Mouse (Mus musculus) thymus, postnatal 0 days (tissue): ENCODE measurements around the gene Tmprss11a. TPM values are rescaled to one million over a fixed set of nuclear protein-coding genes. Genes with fewer than 3 reads are reported as not detected.

Experiments used
- DNase-seq: peaks from one replicate; pipeline ENCODE4 v3.0.0-alpha.2; 2015; ENCODE audit warnings: low spot score
- polyA plus RNA-seq: library from polyadenylated mRNA; unstranded; fragments of >200 nt; fragmentation: Nextera tagmentation; extraction: Ambion mirVana; gene quantifications from 2 replicates; pipeline ENCODE4 v1.2.1, GENCODE M21; 2015

Tmprss11a gene
- polyA plus RNA-seq: 0.08 and 0.87 TPM in 2 replicates

GRCm38 (mm10) chr5:86468890-86469289 lies at the start of gene Tmprss11a:
Tmprss11a (minus strand) TSS chr5:86468990.
- no peak for DNase-seq

- DNase-seq: no peak
Measured at GRCm38 (mm10) chr5:86518500-86518899, 49.7 kb upstream of the Tmprss11a start, which contains the start of gene Tmprss11g. Tmprss11g (minus strand) TSS chr5:86518600.

- DNase-seq: no peak
Measured at GRCm38 (mm10) chr5:86511538-86511937, 42.7 kb upstream of the Tmprss11a start.

GRCm38 (mm10) chr5:86493453-86493852 lies 24.7 kb upstream of the Tmprss11a start:
- no peak for DNase-seq

- DNase-seq: no peak
Measured at GRCm38 (mm10) chr5:86482562-86482961, 13.8 kb upstream of the Tmprss11a start.

GRCm38 (mm10) chr5:86482031-86482430 lies 13.2 kb upstream of the Tmprss11a start:
- no peak for DNase-seq

GRCm38 (mm10) chr5:86473859-86474258 lies 5.1 kb upstream of the Tmprss11a start:
- DNase-seq: no peak

GRCm38 (mm10) chr5:86439306-86439705 lies 29.5 kb downstream of the Tmprss11a start:
- DNase-seq: no peak

- no peak for DNase-seq
Measured at GRCm38 (mm10) chr5:86438548-86438947, 30.2 kb downstream of the Tmprss11a start.

- peak; percentile 9 for DNase-seq
Measured at GRCm38 (mm10) chr5:86432697-86433096, 36.1 kb downstream of the Tmprss11a start.

- no peak for DNase-seq
Measured at GRCm38 (mm10) chr5:86431096-86431495, 37.7 kb downstream of the Tmprss11a start.

- no peak for DNase-seq
Measured at GRCm38 (mm10) chr5:86421323-86422028, 47.3 kb downstream of the Tmprss11a start.

- DNase-seq: no peak
Measured at GRCm38 (mm10) chr5:86419494-86419893, 49.3 kb downstream of the Tmprss11a start.

- DNase-seq: no peak
Measured at GRCm38 (mm10) chr5:86414280-86414679, 54.5 kb downstream of the Tmprss11a start.

- no peak for DNase-seq
Measured at GRCm38 (mm10) chr5:86410815-86411214, 58.0 kb downstream of the Tmprss11a start.

- no peak for DNase-seq
Measured at GRCm38 (mm10) chr5:86407941-86408340, 60.8 kb downstream of the Tmprss11a start.

- no peak for DNase-seq
Measured at GRCm38 (mm10) chr5:86407191-86407590, 61.6 kb downstream of the Tmprss11a start.

GRCm38 (mm10) chr5:86373320-86373719 lies 95.5 kb downstream of the Tmprss11a start, which contains the start of gene Tmprss11d:
Tmprss11d (minus strand) TSS chr5:86373420.
- no peak for DNase-seq

Other genes starting within 250 kb of the Tmprss11a start
- gene Tmprss11c, start 179.7 kb downstream of the Tmprss11a start, polyA plus RNA-seq: not detected in 2 replicates
- gene Tmprss11d, start 95.6 kb downstream of the Tmprss11a start, polyA plus RNA-seq: 0.72 and 0.78 TPM in 2 replicates
- gene Tmprss11g, start 49.6 kb upstream of the Tmprss11a start, polyA plus RNA-seq: 0.49 TPM in 1 of 2 replicates, not detected in the other
- not detected in 2 replicates for gene Tmprss11f, start 163.4 kb upstream of the Tmprss11a start, polyA plus RNA-seq
- 0.05 and 0.12 TPM in 2 replicates for gene Tmprss11b, start 207.4 kb upstream of the Tmprss11a start, polyA plus RNA-seq